Mouse (Mus musculus): Measurements from ENCODE around the gene Dusp27. TPM values are rescaled to one million over a fixed set of nuclear protein-coding genes. Genes with fewer than 3 reads are reported as not detected.

Gene Dusp27
- total RNA-seq, 1 experiment = 60.2 TPM

- peaks cover 3% of the 10 kb centered on the region; the same call in 1 of the 2 replicates for H3K9me3 ChIP-seq (ENCODE audit: control insufficient read depth, insufficient read depth, low read depth, low read length)
- peaks cover 27% of the 10 kb centered on the region for H3K36me3 ChIP-seq (ENCODE audit: control insufficient read depth, insufficient read depth, low read length, poor library complexity, severe bottlenecking)
- H3K27ac ChIP-seq (ENCODE audit: insufficient read depth, low read depth, low read length, poor library complexity, severe bottlenecking) = no peak overlapping the region
- H3K4me1 ChIP-seq (ENCODE audit: control insufficient read depth in 2 of 2, insufficient read depth in 2 of 2, low read length in 2 of 2, poor library complexity in 1 of 2) = no peaks in the 10 kb centered on the region
- TF ChIP-seq HCFC1 (IDR thresholded peaks at IDR 0.05; ENCODE audit: borderline replicate concordance, insufficient read depth, low read length) = no peak
- no peak for TF ChIP-seq MAFK (IDR thresholded peaks at IDR 0.05; ENCODE audit: insufficient read depth, low read depth, low read length)
- TF ChIP-seq ZC3H11A (IDR thresholded peaks at IDR 0.05; ENCODE audit: borderline replicate concordance, low read depth, low read length) = no peak
- no peak for TF ChIP-seq ZNF384 (IDR thresholded peaks at IDR 0.05; ENCODE audit: low read depth, low read length)
- TF ChIP-seq CHD2 (IDR thresholded peaks at IDR 0.05; ENCODE audit: low read depth, low read length) = no peak
- no peak overlapping the region for H3K9ac ChIP-seq (ENCODE audit: insufficient read depth, low read depth, low read length, poor library complexity, severe bottlenecking)
- no peak overlapping the region for H3K4me3 ChIP-seq (ENCODE audit: insufficient read depth in 1 of 2, low read depth in 1 of 2, low read length in 2 of 2, poor library complexity in 1 of 2, severe bottlenecking in 1 of 2)
- DNase-seq (ENCODE audit: low read depth, low spot score) = no peak
- in situ Hi-C loops (cut with MboI; ENCODE audit: low sequenced_read_pairs in 2 of 2, unreplicated experiment in 2 of 2) = loop anchor here in 1 of 2 experiments (10.0 kb wide), 1 partner anchor 147 kb away; no protein-coding TSS in a partner anchor
Measured at GRCm38 (mm10) chr1:166168017-166168416, 40.3 kb upstream of the Dusp27 start.

- no peaks in the 10 kb centered on the region for H3K4me1 ChIP-seq (ENCODE audit: control insufficient read depth in 2 of 2, insufficient read depth in 2 of 2, low read length in 2 of 2, poor library complexity in 1 of 2)
- in situ Hi-C loops (cut with MboI; ENCODE audit: low sequenced_read_pairs in 2 of 2, unreplicated experiment in 2 of 2) = loop anchor here in 1 of 2 experiments (10.0 kb wide), 1 partner anchor 147 kb away; no protein-coding TSS in a partner anchor
- no peak overlapping the region for H3K4me3 ChIP-seq (ENCODE audit: insufficient read depth in 1 of 2, low read depth in 1 of 2, low read length in 2 of 2, poor library complexity in 1 of 2, severe bottlenecking in 1 of 2)
- no peak overlapping the region for H3K9ac ChIP-seq (ENCODE audit: insufficient read depth, low read depth, low read length, poor library complexity, severe bottlenecking)
- no peak for DNase-seq (ENCODE audit: low read depth, low spot score)
- H3K27ac ChIP-seq (ENCODE audit: insufficient read depth, low read depth, low read length, poor library complexity, severe bottlenecking) = no peak overlapping the region
- TF ChIP-seq ZNF384 (IDR thresholded peaks at IDR 0.05; ENCODE audit: low read depth, low read length) = no peak
- TF ChIP-seq MAFK (IDR thresholded peaks at IDR 0.05; ENCODE audit: insufficient read depth, low read depth, low read length) = no peak
- TF ChIP-seq CHD2 (IDR thresholded peaks at IDR 0.05; ENCODE audit: low read depth, low read length) = no peak
- TF ChIP-seq ZC3H11A (IDR thresholded peaks at IDR 0.05; ENCODE audit: borderline replicate concordance, low read depth, low read length) = no peak
- TF ChIP-seq HCFC1 (IDR thresholded peaks at IDR 0.05; ENCODE audit: borderline replicate concordance, insufficient read depth, low read length) = no peak
- peaks cover 3% of the 10 kb centered on the region; the same call in 1 of the 2 replicates for H3K9me3 ChIP-seq (ENCODE audit: control insufficient read depth, insufficient read depth, low read depth, low read length)
- peaks cover 27% of the 10 kb centered on the region for H3K36me3 ChIP-seq (ENCODE audit: control insufficient read depth, insufficient read depth, low read length, poor library complexity, severe bottlenecking)
Measured at GRCm38 (mm10) chr1:166167405-166167804, 39.7 kb upstream of the Dusp27 start.

GRCm38 (mm10) chr1:166165159-166165558 lies 37.4 kb upstream of the Dusp27 start:
- TF ChIP-seq ZNF384 (IDR thresholded peaks at IDR 0.05; ENCODE audit: low read depth, low read length) (no peak), CHD2 (IDR thresholded peaks at IDR 0.05; ENCODE audit: low read depth, low read length) (no peak), ZC3H11A (IDR thresholded peaks at IDR 0.05; ENCODE audit: borderline replicate concordance, low read depth, low read length) (no peak), MAFK (IDR thresholded peaks at IDR 0.05; ENCODE audit: insufficient read depth, low read depth, low read length) (no peak), HCFC1 (IDR thresholded peaks at IDR 0.05; ENCODE audit: borderline replicate concordance, insufficient read depth, low read length) (no peak)
- no peak for DNase-seq (ENCODE audit: low read depth, low spot score)
- Histone ChIP-seq H3K4me3 (ENCODE audit: insufficient read depth in 1 of 2, low read depth in 1 of 2, low read length in 2 of 2, poor library complexity in 1 of 2, severe bottlenecking in 1 of 2) (no peak overlapping the region), H3K9ac (ENCODE audit: insufficient read depth, low read depth, low read length, poor library complexity, severe bottlenecking) (no peak overlapping the region), H3K36me3 (ENCODE audit: control insufficient read depth, insufficient read depth, low read length, poor library complexity, severe bottlenecking) (peaks cover 32% of the 10 kb centered on the region), H3K27ac (ENCODE audit: insufficient read depth, low read depth, low read length, poor library complexity, severe bottlenecking) (no peak overlapping the region), H3K4me1 (ENCODE audit: control insufficient read depth in 2 of 2, insufficient read depth in 2 of 2, low read length in 2 of 2, poor library complexity in 1 of 2) (peaks cover 4% of the 10 kb centered on the region in 2 experiments; a peak in 1 of 4 replicates), H3K9me3 (ENCODE audit: control insufficient read depth, insufficient read depth, low read depth, low read length) (peaks cover 3% of the 10 kb centered on the region; the same call in 1 of the 2 replicates)
- in situ Hi-C loops (cut with MboI; ENCODE audit: low sequenced_read_pairs in 2 of 2, unreplicated experiment in 2 of 2) = loop anchor here in 1 of 2 experiments (10.0 kb wide), 1 partner anchor 150 kb away; no protein-coding TSS in a partner anchor

- Histone ChIP-seq H3K9ac (ENCODE audit: insufficient read depth, low read depth, low read length, poor library complexity, severe bottlenecking) (no peak overlapping the region), H3K4me3 (ENCODE audit: insufficient read depth in 1 of 2, low read depth in 1 of 2, low read length in 2 of 2, poor library complexity in 1 of 2, severe bottlenecking in 1 of 2) (no peak overlapping the region), H3K27ac (ENCODE audit: insufficient read depth, low read depth, low read length, poor library complexity, severe bottlenecking) (no peak overlapping the region), H3K9me3 (ENCODE audit: control insufficient read depth, insufficient read depth, low read depth, low read length) (peaks cover 3% of the 10 kb centered on the region; the same call in 1 of the 2 replicates), H3K36me3 (ENCODE audit: control insufficient read depth, insufficient read depth, low read length, poor library complexity, severe bottlenecking) (peaks cover 32% of the 10 kb centered on the region), H3K4me1 (ENCODE audit: control insufficient read depth in 2 of 2, insufficient read depth in 2 of 2, low read length in 2 of 2, poor library complexity in 1 of 2) (peaks cover 4 to 6% of the 10 kb centered on the region in 2 experiments; a peak in 1 of 4 replicates)
- no peak for DNase-seq (ENCODE audit: low read depth, low spot score)
- TF ChIP-seq MAFK (IDR thresholded peaks at IDR 0.05; ENCODE audit: insufficient read depth, low read depth, low read length) = no peak
- in situ Hi-C loops (cut with MboI; ENCODE audit: low sequenced_read_pairs in 2 of 2, unreplicated experiment in 2 of 2) = loop anchor here (5.0 to 10.0 kb wide), 2 partner anchors 150 to 153 kb away; no protein-coding TSS in a partner anchor
Measured at GRCm38 (mm10) chr1:166164580-166164979, 36.9 kb upstream of the Dusp27 start.
